Mouse (Mus musculus) midbrain, embryonic 16.5 days (tissue): Measurements from ENCODE around the gene Sympk. TPM values are rescaled to one million over a fixed set of nuclear protein-coding genes. Genes with fewer than 3 reads are reported as not detected.

ENCODE experiments used
- ATAC-seq: fragments of 200-750 bp; cut with Nextera tagmentation; 2 replicates; pipeline ENCODE4 v1.8.0; 2017; ENCODE audit warnings: moderate TSS enrichment
- H3K27ac ChIP-seq: fragments of 300-500 bp; sonication (generic); 2 replicates; pipeline ENCODE4 v1.5.1; 2014; ENCODE audit warnings: mild to moderate bottlenecking, low read length, mixed read lengths
- H3K27me3 ChIP-seq: fragments of 300-500 bp; sonication (generic); 2 replicates; pipeline ENCODE4 v1.6.1; 2014; ENCODE audit warnings: low read depth, low read length, mixed read lengths; ENCODE audit not compliant: control insufficient read depth, insufficient read depth
- H3K36me3 ChIP-seq: fragments of 300-500 bp; sonication (generic); 2 replicates; pipeline ENCODE4 v1.6.1; 2014; ENCODE audit warnings: mild to moderate bottlenecking, low read length, moderate library complexity, mixed read lengths; ENCODE audit not compliant: control insufficient read depth, insufficient read depth
- H3K4me1 ChIP-seq: fragments of 300-500 bp; sonication (generic); 2 replicates; pipeline ENCODE4 v1.6.1; 2014; ENCODE audit warnings: mild to moderate bottlenecking, low read length, mixed read lengths; ENCODE audit not compliant: control insufficient read depth, insufficient read depth
- H3K4me2 ChIP-seq: fragments of 300-500 bp; sonication (generic); 2 replicates; pipeline ENCODE4 v1.6.1; 2014; ENCODE audit warnings: mild to moderate bottlenecking, low read length, mixed read lengths
- H3K4me3 ChIP-seq: fragments of 300-500 bp; sonication (generic); 2 replicates; pipeline ENCODE4 v1.5.1; 2014; ENCODE audit warnings: low read depth, mild to moderate bottlenecking, low read length, moderate library complexity, mixed read lengths
- H3K9ac ChIP-seq: fragments of 300-500 bp; sonication (generic); 2 replicates; pipeline ENCODE4 v1.6.1; 2014; ENCODE audit warnings: low read depth, low read length, mixed read lengths
- H3K9me3 ChIP-seq: fragments of 300-500 bp; sonication (generic); replicated peaks from 2 replicates; pipeline ENCODE4 v1.6.1; 2014; ENCODE audit warnings: mild to moderate bottlenecking, low read length, mixed read lengths; ENCODE audit not compliant: control insufficient read depth, poor library complexity, severe bottlenecking
- WGBS: fragments of 180-500 bp; shearing (Covaris S2); extraction: QIAGEN DNeasy Blood & Tissue Kit; methylation state at CpG from one replicate; pipeline ENCODE4 v1.1.7; 2014; 5-methylcytosine and 5-hydroxymethylcytosine counted together
- polyA plus RNA-seq: library from polyadenylated mRNA; unstranded; fragments of >200 nt; fragmentation: Nextera tagmentation; extraction: Ambion mirVana; gene quantifications from 2 replicates; pipeline ENCODE4 v1.2.1, GENCODE M21; 2015

The Sympk gene
- polyA plus RNA-seq, 1 experiment from 2014 or later = 25.6 TPM

- no peaks in the 10 kb centered on the region for H3K9me3 ChIP-seq
- no peaks in the 10 kb centered on the region for H3K27me3 ChIP-seq
- peaks cover 8% of the 10 kb centered on the region for H3K4me1 ChIP-seq
- no peak overlapping the region for H3K4me3 ChIP-seq
- no peak for ATAC-seq
- H3K9ac ChIP-seq = no peak overlapping the region
- 67% methylated on average over 15 of the region's 15 CpGs for WGBS
- H3K27ac ChIP-seq = no peak overlapping the region
- H3K4me2 ChIP-seq = no peak overlapping the region
- no peaks in the 10 kb centered on the region for H3K36me3 ChIP-seq
These were observed 9.7 kb upstream of the Sympk start for GRCm38 (mm10) chr7:19014452-19014851.

- Histone ChIP-seq H3K9me3 (no peaks in the 10 kb centered on the region), H3K4me2 (no peak overlapping the region), H3K27ac (no peak overlapping the region), H3K4me1 (peaks cover 8% of the 10 kb centered on the region), H3K36me3 (no peaks in the 10 kb centered on the region), H3K4me3 (no peak overlapping the region), H3K9ac (no peak overlapping the region), H3K27me3 (peaks cover 5% of the 10 kb centered on the region)
- WGBS = 94% methylated on average over 4 of the region's 4 CpGs
- ATAC-seq = no peak
These were observed 8.1 kb upstream of the Sympk start for GRCm38 (mm10) chr7:19016042-19016441.

DNA sequence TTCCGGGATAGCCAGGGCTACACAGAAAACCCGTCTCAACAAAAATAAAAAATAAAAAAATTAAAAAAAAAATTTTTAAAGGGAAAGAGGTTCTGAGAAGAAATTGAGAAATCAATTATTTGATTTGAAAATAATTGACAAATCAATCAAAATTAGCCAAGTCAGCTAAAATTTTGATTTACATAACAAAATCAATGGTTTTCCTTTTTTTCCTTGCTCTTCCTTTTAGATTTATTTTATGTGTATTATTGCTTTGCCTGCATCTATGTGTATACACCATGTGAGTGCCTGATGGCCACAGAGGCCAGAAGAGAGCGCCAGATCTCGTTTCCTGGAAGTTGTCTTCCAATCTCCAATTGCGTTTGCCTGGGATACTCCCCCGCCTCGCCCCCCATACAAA lies 6.3 kb upstream of the Sympk start:
- H3K27ac ChIP-seq = no peak overlapping the region
- no peaks in the 10 kb centered on the region for H3K36me3 ChIP-seq
- H3K9ac ChIP-seq = no peak overlapping the region
- no peak for ATAC-seq
- no peak overlapping the region for H3K4me3 ChIP-seq
- peaks cover 23% of the 10 kb centered on the region for H3K27me3 ChIP-seq
- no peaks in the 10 kb centered on the region for H3K9me3 ChIP-seq
- H3K4me2 ChIP-seq = no peak overlapping the region
- H3K4me1 ChIP-seq = no peaks in the 10 kb centered on the region
- WGBS = 93% methylated on average over 7 of the region's 7 CpGs

GRCm38 (mm10) chr7:19021048-19021447 lies 3.1 kb upstream of the Sympk start:
- H3K4me2 ChIP-seq = no peak overlapping the region
- no peak overlapping the region for H3K4me3 ChIP-seq
- H3K4me1 ChIP-seq = peaks cover 10% of the 10 kb centered on the region
- WGBS = 33% methylated on average over 8 of the region's 8 CpGs
- no peak overlapping the region for H3K9ac ChIP-seq
- no peak for ATAC-seq
- no peaks in the 10 kb centered on the region for H3K9me3 ChIP-seq
- H3K27me3 ChIP-seq = peaks cover 32% of the 10 kb centered on the region
- H3K36me3 ChIP-seq = no peaks in the 10 kb centered on the region
- no peak overlapping the region for H3K27ac ChIP-seq

DNA sequence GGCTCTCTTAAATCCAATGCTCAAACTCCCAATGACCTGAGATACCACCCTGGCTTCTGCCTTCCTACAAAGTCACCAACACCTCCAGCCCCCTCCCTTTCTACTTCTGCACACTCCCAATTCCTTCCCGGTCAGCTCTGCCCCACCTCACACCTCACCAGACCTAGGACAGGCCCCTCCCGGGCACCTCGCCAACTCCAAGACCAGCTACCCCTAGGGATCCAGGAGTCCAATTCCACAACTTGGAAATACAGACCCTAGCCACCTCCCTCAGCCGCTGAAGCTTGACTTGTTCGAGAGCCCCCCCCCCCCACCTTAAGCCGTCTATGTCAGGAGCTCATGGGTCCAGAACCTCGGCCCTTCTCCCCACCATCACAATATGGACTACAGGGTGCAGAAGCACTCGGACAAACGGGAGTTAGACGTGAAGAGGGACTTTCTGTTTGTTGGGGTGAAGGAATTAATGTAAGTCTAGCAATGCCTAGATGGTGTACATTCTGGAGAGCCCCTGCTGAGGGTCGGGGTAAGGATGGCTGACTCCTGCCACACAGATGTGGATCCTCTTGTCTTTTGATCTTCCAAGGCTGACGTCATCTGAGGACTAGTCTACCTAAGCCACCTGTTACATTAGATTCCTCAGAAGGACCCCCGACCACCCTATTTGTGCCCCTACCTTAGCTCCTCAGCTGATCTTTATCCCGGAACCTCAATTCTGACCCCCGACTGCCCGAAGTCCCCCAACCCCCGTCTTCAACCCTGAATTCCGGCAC lies 1.8 kb upstream of the Sympk start:
- Histone ChIP-seq H3K4me3 (no peak overlapping the region), H3K4me1 (peaks cover 13% of the 10 kb centered on the region), H3K27ac (no peak overlapping the region), H3K9me3 (no peaks in the 10 kb centered on the region), H3K27me3 (peaks cover 32% of the 10 kb centered on the region), H3K36me3 (no peaks in the 10 kb centered on the region), H3K9ac (no peak overlapping the region), H3K4me2 (no peak overlapping the region)
- WGBS = 60% methylated on average over 18 of the region's 18 CpGs
- no peak for ATAC-seq

- Histone ChIP-seq H3K9me3 (no peaks in the 10 kb centered on the region), H3K4me1 (peaks cover 13% of the 10 kb centered on the region), H3K4me2 (peak within 1 kb of the TSS; percentile 30; the same call in 1 of the 2 replicates), H3K27me3 (peaks cover 32% of the 10 kb centered on the region), H3K27ac (peak within 1 kb of the TSS; percentile 25; the same call in 1 of the 2 replicates), H3K36me3 (no peaks in the 10 kb centered on the region), H3K9ac (peak within 1 kb of the TSS; percentile 90), H3K4me3 (peak within 1 kb of the TSS; percentile 72)
- 4% methylated on average over 30 of the region's 30 CpGs for WGBS
- ATAC-seq = peak; percentile 25
These were observed 791 bp upstream of the Sympk start, which contains the start of gene Foxa3 for GRCm38 (mm10) chr7:19023357-19023814. Gene Foxa3 (minus strand): TSS chr7:19023538.

DNA sequence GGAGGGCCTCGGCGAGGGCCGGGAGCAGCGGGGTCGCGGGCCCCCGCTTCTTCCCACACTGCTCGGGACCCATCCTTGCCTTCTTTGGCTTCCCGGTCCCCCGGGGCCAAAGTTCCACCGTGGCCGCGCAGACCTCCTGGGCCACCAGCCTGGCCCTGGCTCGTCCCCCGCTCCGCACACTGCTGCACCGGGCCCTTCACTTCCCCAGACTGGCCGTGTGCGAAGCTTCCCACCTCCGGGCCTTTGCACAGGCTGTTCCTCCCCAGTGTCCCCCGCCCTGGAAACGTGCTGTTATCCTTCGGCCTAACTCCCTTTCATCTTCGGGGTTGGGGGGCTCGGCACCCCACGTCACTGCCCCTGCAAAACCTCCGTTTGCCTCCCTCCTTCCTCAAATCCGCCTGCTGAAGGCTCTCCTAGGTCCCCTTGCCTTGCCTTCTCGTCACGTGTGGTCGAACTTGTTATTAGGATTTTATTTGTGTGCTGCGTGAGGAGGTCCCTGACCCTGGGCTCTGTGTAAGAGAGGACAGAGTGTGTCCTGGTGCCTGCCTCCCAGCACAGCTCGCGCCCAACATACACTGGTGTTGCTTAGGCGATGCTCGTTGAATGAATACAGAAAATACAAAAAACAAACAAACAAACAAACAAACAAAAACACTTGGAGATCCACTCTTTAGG lies 541 bp downstream of the Sympk start:
- peak overlapping the region; percentile 25 for H3K27ac ChIP-seq

GRCm38 (mm10) chr7:19028067-19028466 lies 3.9 kb downstream of the Sympk start:
- Histone ChIP-seq H3K4me3 (no peak overlapping the region), H3K27me3 (peaks cover 8% of the 10 kb centered on the region), H3K4me1 (peaks cover 13% of the 10 kb centered on the region), H3K9me3 (no peaks in the 10 kb centered on the region), H3K4me2 (no peak overlapping the region), H3K36me3 (peaks cover 20% of the 10 kb centered on the region), H3K27ac (no peak overlapping the region), H3K9ac (no peak overlapping the region)
- ATAC-seq = no peak

More for the DNA sequence above, 541 bp downstream of the Sympk start:
- peaks cover 13% of the 10 kb centered on the region for H3K4me1 ChIP-seq
- H3K9ac ChIP-seq = peak overlapping the region; percentile 90
- ATAC-seq = peak; percentile 69
- H3K27me3 ChIP-seq = peaks cover 32% of the 10 kb centered on the region
- H3K4me3 ChIP-seq = peak overlapping the region; percentile 72
- no peaks in the 10 kb centered on the region for H3K9me3 ChIP-seq
- H3K36me3 ChIP-seq = peaks cover 4% of the 10 kb centered on the region; the same call in 1 of the 2 replicates
- peak overlapping the region; percentile 58 for H3K4me2 ChIP-seq
- 3% methylated on average over 24 of the region's 36 CpGs for WGBS

DNA sequence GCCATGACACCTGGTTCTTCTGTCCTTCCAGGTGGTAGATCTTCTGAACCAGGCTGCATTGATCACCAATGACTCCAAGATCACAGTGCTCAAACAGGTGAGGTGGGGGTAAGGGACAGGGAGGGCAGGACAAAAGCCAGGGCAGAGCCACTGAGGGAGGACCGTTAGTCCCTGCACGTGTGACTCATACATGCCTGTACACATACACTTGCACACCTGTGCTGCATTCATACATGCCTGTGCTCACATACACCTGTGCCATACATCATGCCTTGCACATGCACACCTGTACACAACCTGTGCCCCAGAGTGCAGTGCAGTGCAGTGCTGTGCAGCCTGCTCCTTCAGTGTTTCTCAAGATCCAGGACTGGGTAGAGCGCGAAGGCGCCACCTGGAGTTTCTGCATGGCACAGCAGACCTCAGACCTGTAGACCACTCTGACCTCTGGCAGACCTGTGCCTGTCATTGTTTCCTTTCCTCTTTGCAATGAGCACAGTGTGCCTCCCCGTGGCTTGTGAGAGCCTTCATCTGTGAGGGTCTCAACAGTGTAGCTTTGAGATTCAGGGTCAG lies 5.0 kb downstream of the Sympk start:
- 53% methylated on average over 6 of the region's 6 CpGs for WGBS
- Histone ChIP-seq H3K36me3 (peaks cover 24% of the 10 kb centered on the region), H3K27me3 (no peaks in the 10 kb centered on the region), H3K4me3 (no peak overlapping the region), H3K4me2 (no peak overlapping the region), H3K9me3 (no peaks in the 10 kb centered on the region), H3K4me1 (peaks cover 13% of the 10 kb centered on the region), H3K27ac (no peak overlapping the region), H3K9ac (no peak overlapping the region)
- no peak for ATAC-seq
